Mouse (Mus musculus) midbrain, embryonic 15.5 days (tissue): ENCODE results near the gene Selenoo. TPM values are rescaled to one million over a fixed set of nuclear protein-coding genes. Genes with fewer than 3 reads are reported as not detected.

ENCODE experiments used
- ATAC-seq: fragments of 200-750 bp; cut with Nextera tagmentation; replicated peaks from 2 replicates; pipeline ENCODE4 v1.8.0; 2017; ENCODE audit warnings: moderate TSS enrichment
- H3K27ac ChIP-seq: fragments of 300-500 bp; sonication (generic); 2 replicates; pipeline ENCODE4 v1.5.1; 2015; ENCODE audit warnings: mild to moderate bottlenecking, inconsistent platforms
- H3K27me3 ChIP-seq: fragments of 300-500 bp; sonication (generic); replicated peaks from 2 replicates; pipeline ENCODE4 v1.6.1; 2015; ENCODE audit warnings: inconsistent platforms
- H3K36me3 ChIP-seq: fragments of 300-500 bp; sonication (generic); replicated peaks from 2 replicates; pipeline ENCODE4 v1.6.1; 2015; ENCODE audit warnings: inconsistent platforms
- H3K4me1 ChIP-seq: fragments of 300-500 bp; sonication (generic); 2 replicates; pipeline ENCODE4 v1.6.1; 2015; ENCODE audit warnings: inconsistent platforms
- H3K4me2 ChIP-seq: fragments of 300-500 bp; sonication (generic); 2 replicates; pipeline ENCODE4 v1.6.1; 2015; ENCODE audit warnings: inconsistent platforms, mild to moderate bottlenecking, moderate library complexity
- H3K4me3 ChIP-seq: fragments of 300-500 bp; sonication (generic); 2 replicates; pipeline ENCODE4 v1.5.1; 2015; ENCODE audit warnings: mild to moderate bottlenecking, inconsistent platforms
- H3K9ac ChIP-seq: fragments of 300-500 bp; sonication (generic); 2 replicates; pipeline ENCODE4 v1.6.1; 2015; ENCODE audit warnings: mild to moderate bottlenecking, inconsistent platforms
- H3K9me3 ChIP-seq: fragments of 300-500 bp; sonication (generic); 2 replicates; pipeline ENCODE4 v1.6.1; 2016; ENCODE audit warnings: inconsistent platforms
- WGBS: fragments of 180-500 bp; shearing (Covaris S2); methylation state at CpG from one replicate; pipeline ENCODE4 v1.1.7; 2015; ENCODE audit warnings: mixed read lengths; 5-methylcytosine and 5-hydroxymethylcytosine counted together
- polyA plus RNA-seq: library from polyadenylated mRNA; unstranded; fragments of >200 nt; fragmentation: Nextera tagmentation; extraction: Ambion mirVana; gene quantifications from 2 replicates; pipeline ENCODE4 v1.2.1, GENCODE M21; 2015

Gene Selenoo
- polyA plus RNA-seq, 1 experiment from 2014 or later: 20.4 TPM

DNA sequence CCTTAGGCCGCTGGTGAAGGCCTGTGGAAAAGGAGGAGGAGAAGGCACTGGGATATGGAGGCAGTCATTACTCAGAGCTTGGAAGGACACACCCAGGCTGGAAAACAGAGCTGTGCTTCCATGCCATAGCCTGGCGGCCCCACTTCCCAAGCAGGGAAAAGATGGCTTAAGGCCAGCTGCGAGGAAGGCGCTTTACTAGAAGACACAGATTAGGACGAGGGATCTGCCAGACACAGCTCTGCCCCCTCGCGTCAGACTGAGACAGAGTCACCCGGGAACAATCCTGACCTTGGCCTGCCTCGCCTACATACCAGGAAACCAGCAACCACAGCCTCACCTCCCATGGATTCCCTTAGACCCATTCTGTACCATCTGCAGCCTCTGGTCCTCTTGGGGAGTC is 21.3 kb downstream of the Selenoo start:
- 91% methylated on average over 9 of the region's 9 CpGs for WGBS
- H3K9ac ChIP-seq: no peak overlapping the region

GRCm38 (mm10) chr15:89118007-89118406 is 29.1 kb downstream of the Selenoo start:
- Histone ChIP-seq H3K9ac (no peak overlapping the region), H3K4me3 (no peak overlapping the region), H3K9me3 (no peaks in the 10 kb centered on the region), H3K4me2 (no peak overlapping the region), H3K27ac (no peak overlapping the region), H3K36me3 (peaks cover 32% of the 10 kb centered on the region; the same call in 1 of the 2 replicates), H3K4me1 (peaks cover 37% of the 10 kb centered on the region), H3K27me3 (no peaks in the 10 kb centered on the region)
- no peak for ATAC-seq

More for the DNA sequence above, 21.3 kb downstream of the Selenoo start:
- H3K4me2 ChIP-seq: no peak overlapping the region
- H3K27ac ChIP-seq: no peak overlapping the region
- H3K4me3 ChIP-seq: no peak overlapping the region
- H3K9me3 ChIP-seq: no peaks in the 10 kb centered on the region
- H3K27me3 ChIP-seq: no peaks in the 10 kb centered on the region
- H3K4me1 ChIP-seq: no peaks in the 10 kb centered on the region
- ATAC-seq: no peak
- peaks cover 69% of the 10 kb centered on the region for H3K36me3 ChIP-seq

GRCm38 (mm10) chr15:89122649-89123366 is 33.9 kb downstream of the Selenoo start, which contains the start of gene Tubgcp6:
Gene Tubgcp6 (minus strand): TSS chr15:89123112.
- H3K4me1 ChIP-seq: peaks cover 52% of the 10 kb centered on the region

GRCm38 (mm10) chr15:89123595-89123994 is 34.7 kb downstream of the Selenoo start:
- peak overlapping the region; percentile 90 for H3K27ac ChIP-seq
- ATAC-seq: peak; percentile 28; the same call in 1 of the 2 replicates
- WGBS: 32% methylated on average over 11 of the region's 11 CpGs
- H3K9ac ChIP-seq: peak overlapping the region; percentile 59
- peak overlapping the region; percentile 56 for H3K4me3 ChIP-seq
- H3K27me3 ChIP-seq: no peaks in the 10 kb centered on the region
- H3K4me1 ChIP-seq: peaks cover 55% of the 10 kb centered on the region
- no peaks in the 10 kb centered on the region for H3K36me3 ChIP-seq
- H3K4me2 ChIP-seq: peak overlapping the region; percentile 95
- H3K9me3 ChIP-seq: no peaks in the 10 kb centered on the region

More at GRCm38 (mm10) chr15:89122649-89123366, 33.9 kb downstream of the Selenoo start, which contains the start of gene Tubgcp6:
- Histone ChIP-seq H3K4me2 (peak within 1 kb of the TSS; percentile 95), H3K36me3 (0 out of 2 replicates have a peak, but pooled peaks cover under 1% of the 10 kb centered on the region), H3K27ac (peak within 1 kb of the TSS; percentile 90), H3K27me3 (no peaks in the 10 kb centered on the region), H3K9ac (peak within 1 kb of the TSS; percentile 59), H3K9me3 (no peaks in the 10 kb centered on the region), H3K4me3 (peak within 1 kb of the TSS; percentile 56)
- under 1% methylated on average over 47 of the region's 47 CpGs for WGBS
- peak; percentile 82 for ATAC-seq

DNA sequence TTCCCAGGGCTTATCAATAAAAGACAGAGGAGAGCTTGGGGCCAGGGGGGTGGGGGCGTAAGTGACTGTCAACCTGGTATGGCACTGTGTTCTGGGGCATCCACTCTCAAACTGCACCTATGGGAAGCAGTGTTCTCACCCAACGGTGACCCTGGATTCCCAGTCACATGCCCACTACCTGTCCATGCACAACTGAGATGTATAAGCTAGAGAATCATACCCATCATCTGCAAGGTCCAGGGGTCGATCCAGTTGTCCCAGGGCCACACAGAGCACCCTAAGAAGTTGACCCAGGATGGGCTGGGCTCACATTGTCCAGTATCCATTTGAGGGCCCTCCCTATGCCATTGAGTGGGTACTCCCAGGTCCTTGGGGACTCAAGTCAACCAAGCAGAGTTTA is 35.4 kb downstream of the Selenoo start:
- no peak overlapping the region for H3K4me2 ChIP-seq
- H3K4me1 ChIP-seq: peaks cover 60% of the 10 kb centered on the region
- no peaks in the 10 kb centered on the region for H3K36me3 ChIP-seq
- no peak overlapping the region for H3K4me3 ChIP-seq
- 95% methylated on average over 3 of the region's 3 CpGs for WGBS
- H3K27ac ChIP-seq: peak overlapping the region; percentile 90; the same call in 1 of the 2 replicates
- no peak for ATAC-seq
- peak overlapping the region; percentile 59; the same call in 1 of the 2 replicates for H3K9ac ChIP-seq
- no peaks in the 10 kb centered on the region for H3K9me3 ChIP-seq
- H3K27me3 ChIP-seq: no peaks in the 10 kb centered on the region

- Histone ChIP-seq H3K4me2 (no peak overlapping the region), H3K4me1 (peaks cover 53% of the 10 kb centered on the region), H3K4me3 (no peak overlapping the region), H3K9me3 (no peaks in the 10 kb centered on the region), H3K9ac (no peak overlapping the region), H3K36me3 (no peaks in the 10 kb centered on the region), H3K27me3 (no peaks in the 10 kb centered on the region), H3K27ac (no peak overlapping the region)
- 96% methylated on average over 9 of the region's 9 CpGs for WGBS
- ATAC-seq: no peak
Observed at GRCm38 (mm10) chr15:89125351-89125750, 36.5 kb downstream of the Selenoo start.

- 89% methylated on average over 8 of the region's 8 CpGs for WGBS
- H3K36me3 ChIP-seq: no peaks in the 10 kb centered on the region
- H3K27ac ChIP-seq: no peak overlapping the region
- H3K4me2 ChIP-seq: no peak overlapping the region
- H3K4me3 ChIP-seq: no peak overlapping the region
- H3K27me3 ChIP-seq: no peaks in the 10 kb centered on the region
- no peak overlapping the region for H3K9ac ChIP-seq
- peaks cover 40% of the 10 kb centered on the region for H3K4me1 ChIP-seq
- H3K9me3 ChIP-seq: no peaks in the 10 kb centered on the region
- ATAC-seq: no peak
Observed at GRCm38 (mm10) chr15:89126622-89127021, 37.7 kb downstream of the Selenoo start.

GRCm38 (mm10) chr15:89127364-89127940 is 38.6 kb downstream of the Selenoo start:
- Histone ChIP-seq H3K4me1 (peaks cover 32% of the 10 kb centered on the region), H3K27me3 (no peaks in the 10 kb centered on the region), H3K9ac (peak overlapping the region; percentile 44), H3K9me3 (no peaks in the 10 kb centered on the region), H3K36me3 (no peaks in the 10 kb centered on the region), H3K4me3 (peak overlapping the region; percentile 59), H3K27ac (peak overlapping the region; percentile 85; the same call in 1 of the 2 replicates), H3K4me2 (peak overlapping the region; percentile 69)
- 81% methylated on average over 8 of the region's 8 CpGs for WGBS
- ATAC-seq: no peak

GRCm38 (mm10) chr15:89128382-89129350 is 39.8 kb downstream of the Selenoo start, which contains the start of gene Hdac10:
Gene Hdac10 (minus strand): TSS chr15:89128700.
- Histone ChIP-seq H3K4me3 (peak within 1 kb of the TSS; percentile 59), H3K36me3 (no peaks in the 10 kb centered on the region), H3K9me3 (no peaks in the 10 kb centered on the region), H3K27ac (peak within 1 kb of the TSS; percentile 85), H3K4me2 (peak within 1 kb of the TSS; percentile 69), H3K4me1 (peaks cover 25% of the 10 kb centered on the region), H3K27me3 (no peaks in the 10 kb centered on the region), H3K9ac (peak within 1 kb of the TSS; percentile 44)
- WGBS: 3% methylated on average over 36 of the region's 36 CpGs
- ATAC-seq: peak; percentile 84

GRCm38 (mm10) chr15:89130245-89130644 is 41.4 kb downstream of the Selenoo start:
- Histone ChIP-seq H3K27ac (no peak overlapping the region), H3K4me1 (peaks cover 18% of the 10 kb centered on the region), H3K9ac (no peak overlapping the region), H3K9me3 (no peaks in the 10 kb centered on the region), H3K4me3 (no peak overlapping the region), H3K36me3 (no peaks in the 10 kb centered on the region), H3K27me3 (no peaks in the 10 kb centered on the region), H3K4me2 (no peak overlapping the region)
- ATAC-seq: no peak

GRCm38 (mm10) chr15:89131316-89131715 is 42.4 kb downstream of the Selenoo start:
- no peaks in the 10 kb centered on the region for H3K27me3 ChIP-seq
- H3K27ac ChIP-seq: no peak overlapping the region
- no peak overlapping the region for H3K4me2 ChIP-seq
- no peaks in the 10 kb centered on the region for H3K9me3 ChIP-seq
- H3K36me3 ChIP-seq: no peaks in the 10 kb centered on the region
- ATAC-seq: no peak
- WGBS: 95% methylated on average over 3 of the region's 3 CpGs
- H3K4me3 ChIP-seq: no peak overlapping the region
- no peak overlapping the region for H3K9ac ChIP-seq
- H3K4me1 ChIP-seq: peaks cover 18% of the 10 kb centered on the region
